Mouse (Mus musculus) layer of hippocampus, adult 2 months (tissue): ENCODE measurements around the gene Susd4. TPM values are rescaled to one million over a fixed set of nuclear protein-coding genes. Genes with fewer than 3 reads are reported as not detected.

ENCODE experiments used
- DNase-seq, 2 experiments: peaks; one replicate each; pipeline ENCODE4 v3.0.0; 2022; ENCODE audit warnings: low spot score in 2 of 2
- H3K27ac ChIP-seq: fragments of 200-600 bp; 2 replicates; pipeline ENCODE4 v1.8.1; 2022
- H3K4me3 ChIP-seq: fragments of 200-600 bp; 2 replicates; pipeline ENCODE4 v1.8.1; 2022; ENCODE audit warnings: mild to moderate bottlenecking
- CTCF ChIP-seq: fragments of 200-600 bp; conservative IDR thresholded peaks from 2 replicates; pipeline ENCODE4 v1.8.1; 2022; ENCODE audit warnings: antibody characterized with exemption, mild to moderate bottlenecking, moderate library complexity
- total RNA-seq, 2 experiments: library from RNA; stranded (reverse); gene quantifications; 2 replicates each; pipeline ENCODE4 v1.2.3; 2021

Susd4 gene
- total RNA-seq, 2 experiments from 2014 or later: 127 to 135 TPM

GRCm38 (mm10) chr1:182882611-182883010 lies 119.0 kb downstream of the Susd4 start:
- no peak for DNase-seq
- no peak for TF ChIP-seq CTCF
- Histone ChIP-seq H3K4me3 (no peak overlapping the region), H3K27ac (no peak overlapping the region)

- peak; percentile 81 for TF ChIP-seq CTCF
- DNase-seq: peak in 1 of 2 experiments; percentile 52
Measured at GRCm38 (mm10) chr1:182895698-182896097, 132.0 kb downstream of the Susd4 start.

GRCm38 (mm10) chr1:182897071-182897470 lies 133.4 kb downstream of the Susd4 start:
- Histone ChIP-seq H3K4me3 (no peak overlapping the region), H3K27ac (peak overlapping the region; percentile 56; the same call in 1 of the 2 replicates)
- no peak for TF ChIP-seq CTCF
- DNase-seq: no peak

More at GRCm38 (mm10) chr1:182895698-182896097, 132.0 kb downstream of the Susd4 start:
- Histone ChIP-seq H3K27ac (no peak overlapping the region), H3K4me3 (no peak overlapping the region)

GRCm38 (mm10) chr1:182897506-182898138 lies 134.0 kb downstream of the Susd4 start:
- TF ChIP-seq CTCF: peak; percentile 29
- DNase-seq: peak in 1 of 2 experiments; percentile 26
- H3K4me3 ChIP-seq: no peak overlapping the region
- peak overlapping the region; percentile 56 for H3K27ac ChIP-seq

- peak in 1 of 2 experiments; percentile 59 for DNase-seq
- Histone ChIP-seq H3K27ac (no peak overlapping the region), H3K4me3 (no peak overlapping the region)
- no peak for TF ChIP-seq CTCF
Measured at GRCm38 (mm10) chr1:182902095-182902494, 138.4 kb downstream of the Susd4 start.

- TF ChIP-seq CTCF: no peak
- Histone ChIP-seq H3K27ac (no peak overlapping the region), H3K4me3 (no peak overlapping the region)
- no peak for DNase-seq
Measured at GRCm38 (mm10) chr1:182902906-182903305, 139.2 kb downstream of the Susd4 start.

GRCm38 (mm10) chr1:182905669-182906068 lies 142.0 kb downstream of the Susd4 start:
- DNase-seq: no peak
- Histone ChIP-seq H3K27ac (no peak overlapping the region), H3K4me3 (no peak overlapping the region)
- TF ChIP-seq CTCF: no peak

- H3K4me3 ChIP-seq: no peak overlapping the region
- TF ChIP-seq CTCF: no peak
- DNase-seq: peak; percentile 85 to 92
- peak overlapping the region; percentile 43; the same call in 1 of the 2 replicates for H3K27ac ChIP-seq
Measured at GRCm38 (mm10) chr1:182908050-182909036, 144.7 kb downstream of the Susd4 start.

- no peak for DNase-seq
- no peak overlapping the region for H3K27ac ChIP-seq
- TF ChIP-seq CTCF: no peak
Measured at GRCm38 (mm10) chr1:182909066-182909465, 145.4 kb downstream of the Susd4 start.

GRCm38 (mm10) chr1:182909596-182909995 lies 145.9 kb downstream of the Susd4 start:
- Histone ChIP-seq H3K27ac (no peak overlapping the region), H3K4me3 (no peak overlapping the region)
- no peak for TF ChIP-seq CTCF
- no peak for DNase-seq

More at GRCm38 (mm10) chr1:182909066-182909465, 145.4 kb downstream of the Susd4 start:
- H3K4me3 ChIP-seq: no peak overlapping the region

GRCm38 (mm10) chr1:182912591-182912990 lies 148.9 kb downstream of the Susd4 start:
- TF ChIP-seq CTCF: no peak
- Histone ChIP-seq H3K27ac (no peak overlapping the region), H3K4me3 (no peak overlapping the region)
- no peak for DNase-seq

GRCm38 (mm10) chr1:182914121-182914908 lies 150.7 kb downstream of the Susd4 start:
- DNase-seq: no peak
- Histone ChIP-seq H3K27ac (no peak overlapping the region), H3K4me3 (no peak overlapping the region)
- TF ChIP-seq CTCF: no peak
